Mouse (Mus musculus): ENCODE measurements at regions not wholly inside any gene's neighbourhood (a gene's known extent, or its start where the extent isn't known, plus 50 kb on each side); places are given as distances from the start of the nearest gene placed in this dataset.

DNA sequence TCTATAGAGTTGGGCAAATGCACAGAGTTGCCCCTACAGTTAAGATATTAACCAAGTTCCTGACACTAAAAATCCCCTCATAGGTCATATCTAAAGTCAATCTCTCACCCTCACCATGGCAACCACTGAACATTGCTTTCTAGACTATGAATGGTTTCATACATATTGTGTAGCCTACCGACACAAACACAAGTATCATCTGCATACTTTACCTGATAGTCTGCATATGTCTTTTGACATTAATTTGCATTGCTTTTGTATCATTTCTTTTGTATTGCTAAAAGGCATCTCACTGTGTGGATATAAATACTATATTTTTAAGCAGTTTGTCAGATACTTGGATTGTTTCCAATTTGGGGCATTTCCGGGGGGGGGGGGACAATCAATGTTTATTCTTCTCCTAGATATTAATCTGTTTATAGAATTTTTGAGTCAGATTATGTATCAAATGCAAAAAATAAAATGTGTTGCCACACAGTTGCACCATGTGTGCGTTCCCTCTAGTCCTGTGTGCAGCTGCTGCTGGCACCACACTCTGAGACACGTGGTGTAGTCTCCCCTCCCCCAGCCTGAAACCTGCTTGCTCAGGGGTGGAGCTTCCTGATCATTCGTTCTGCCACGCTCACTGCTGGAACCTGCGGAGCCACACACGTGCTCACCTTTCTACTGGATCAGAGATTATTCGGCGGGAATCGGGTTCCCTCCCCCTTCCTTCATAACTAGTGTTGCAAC, 94.7 kb upstream of the Mapk10 start:
- no peak for DNase-seq

DNA sequence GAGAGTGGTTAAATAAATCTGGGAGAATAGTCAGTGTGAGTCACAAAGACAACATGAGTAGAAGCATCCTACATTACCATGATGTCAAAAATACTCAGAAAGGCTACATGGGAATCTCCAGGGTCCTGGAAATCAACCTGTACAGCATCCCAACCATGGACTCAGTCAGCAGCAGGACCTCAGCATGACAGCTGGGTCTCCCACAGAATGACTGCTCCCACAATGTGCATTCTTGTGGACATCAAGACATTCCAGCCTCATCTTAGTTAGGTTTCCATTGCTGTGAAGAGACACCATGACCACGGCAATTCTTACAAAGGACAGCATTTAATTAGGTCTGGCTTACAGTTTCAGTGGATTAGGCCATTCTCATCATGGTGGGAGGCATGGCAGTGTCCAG, 93.8 kb upstream of the Mapk10 start:
- no peak for DNase-seq

DNA sequence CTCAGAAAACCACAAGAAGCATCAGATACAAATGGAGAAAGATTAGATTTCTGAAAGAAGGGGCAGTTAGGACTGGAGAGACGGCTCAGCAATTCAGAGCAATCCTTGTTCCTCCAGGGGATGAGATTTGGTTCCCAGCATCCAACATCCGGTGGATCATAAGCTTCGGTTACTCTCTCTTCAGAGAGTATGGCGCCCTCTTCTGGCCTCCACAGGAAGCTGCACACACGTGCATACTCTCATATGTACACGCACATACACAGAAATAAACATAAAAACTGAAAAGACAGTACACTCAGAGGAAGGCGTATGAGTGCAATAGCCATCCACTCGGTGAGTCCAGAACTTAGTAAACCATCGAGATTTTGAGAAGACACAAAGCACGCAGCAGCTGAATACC, 91.6 kb upstream of the Mapk10 start:
- DNase-seq, result no peak

GRCm38 (mm10) chr5:103301303-103301702, 90.2 kb upstream of the Mapk10 start:
- no peak for DNase-seq

- no peak for DNase-seq
Observed at GRCm38 (mm10) chr5:103293953-103294352, 82.8 kb upstream of the Mapk10 start.

DNA sequence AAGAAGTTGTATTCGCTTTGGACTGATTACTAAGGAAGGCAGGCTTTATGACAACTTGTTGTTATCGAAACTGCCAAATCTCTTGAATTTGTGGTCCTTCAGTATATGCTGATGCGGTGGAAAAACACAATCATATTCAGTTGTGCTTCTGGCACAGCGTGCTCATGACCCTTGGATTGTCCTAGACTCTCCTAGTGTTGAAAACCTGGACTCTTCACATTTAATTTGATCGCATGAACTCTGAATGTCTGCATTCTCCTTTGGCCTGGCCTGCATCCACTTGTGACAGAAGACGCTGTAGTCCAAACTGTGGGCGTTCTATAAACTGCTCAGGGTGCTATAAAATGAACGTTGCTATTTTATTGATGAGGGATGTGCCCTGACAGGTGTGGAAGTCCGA, 80.6 kb upstream of the Mapk10 start:
- DNase-seq, result no peak

- DNase-seq, result no peak
Observed at GRCm38 (mm10) chr5:103291219-103291618, 80.1 kb upstream of the Mapk10 start.

GRCm38 (mm10) chr5:103269206-103269605, 58.1 kb upstream of the Mapk10 start:
- no peak for DNase-seq

DNA sequence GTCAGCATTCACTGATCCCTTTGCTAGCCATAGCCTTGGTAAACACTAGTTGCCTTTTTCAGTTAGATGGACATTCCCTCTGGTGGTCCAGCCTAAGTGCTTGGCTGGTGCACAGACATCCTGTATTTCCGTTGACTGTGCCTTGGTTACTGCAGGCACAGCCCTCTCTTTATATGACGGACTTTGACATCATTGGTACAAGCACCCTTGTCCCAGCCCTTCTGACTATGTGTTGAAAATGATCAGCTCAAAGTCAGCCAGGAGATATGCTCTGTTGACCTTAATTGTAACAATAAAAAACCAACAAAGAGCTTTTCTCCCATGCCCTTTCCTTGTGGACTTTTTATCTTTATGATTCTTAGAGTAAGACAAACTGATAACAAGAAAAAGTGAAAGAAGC, 53.8 kb upstream of the Mapk10 start:
- DNase-seq, result no peak

DNA sequence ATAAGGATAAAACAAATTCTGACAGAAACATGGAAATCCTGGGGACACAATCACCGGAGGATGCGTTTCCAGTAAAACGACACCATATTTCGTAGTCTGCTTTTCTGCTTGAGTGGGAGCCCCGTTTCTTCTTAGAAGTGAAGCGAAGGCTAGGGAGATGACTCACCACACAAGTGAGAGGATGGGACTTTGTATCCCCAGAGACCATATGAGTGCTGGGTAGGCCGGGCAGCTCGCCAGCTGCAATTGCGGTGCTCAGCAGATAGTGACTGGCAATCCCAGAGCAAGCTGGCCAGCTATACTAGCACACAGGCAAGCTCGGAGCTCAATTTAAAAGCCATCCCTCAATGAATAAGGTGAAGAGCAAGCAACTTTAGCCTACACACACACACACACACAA, 50.3 kb upstream of the Mapk10 start:
- DNase-seq, result no peak

All from lung, postnatal 36 days (tissue).